Mouse (Mus musculus): ENCODE results near the gene Adamtsl3. TPM values are rescaled to one million over a fixed set of nuclear protein-coding genes. Genes with fewer than 3 reads are reported as not detected.

The Adamtsl3 gene
- polyA plus RNA-seq, 1 experiment, result 0.43 TPM

DNA sequence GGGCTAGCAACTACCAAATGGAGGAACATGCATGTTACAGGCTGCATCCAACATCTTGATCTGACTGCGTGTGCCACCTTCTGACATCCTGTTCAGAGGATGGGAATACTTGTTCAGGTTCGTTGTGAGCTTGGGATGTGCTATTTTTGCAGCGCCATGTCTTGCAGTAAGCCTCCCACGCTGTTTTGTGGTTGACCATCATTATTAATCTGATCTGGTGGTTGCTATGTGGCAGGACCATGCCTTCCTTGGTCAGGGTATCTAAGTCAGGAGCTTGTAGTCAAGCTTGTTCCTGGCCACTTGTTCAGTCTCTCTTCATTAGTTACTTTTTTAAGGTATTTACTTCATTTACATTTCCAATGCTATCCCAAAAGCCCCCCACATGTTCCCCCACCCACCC, 24.7 kb downstream of the Adamtsl3 start:
- Histone ChIP-seq H3K4me1 (ENCODE audit: control insufficient read depth, insufficient read depth, low read length) (no peaks in the 10 kb centered on the region), H3K4me3 (ENCODE audit: control insufficient read depth, low read depth, low read length) (peak overlapping the region; percentile 1; the same call in 1 of the 2 replicates), H3K36me3 (ENCODE audit: control insufficient read depth, insufficient read depth, low read length) (no peaks in the 10 kb centered on the region), H3K27ac (ENCODE audit: control insufficient read depth, insufficient read depth, low read depth, low read length) (no peak overlapping the region), H3K27me3 (ENCODE audit: control insufficient read depth, insufficient read depth, low read length) (no peaks in the 10 kb centered on the region)
- TF ChIP-seq POLR2A (IDR thresholded peaks at IDR 0.05; ENCODE audit: control insufficient read depth, low read depth, low read length), result no peak
- TF ChIP-seq CTCF (IDR thresholded peaks at IDR 0.05; ENCODE audit: control insufficient read depth, insufficient read depth, insufficient replicate concordance, low read depth, low read length), result no peak

DNA sequence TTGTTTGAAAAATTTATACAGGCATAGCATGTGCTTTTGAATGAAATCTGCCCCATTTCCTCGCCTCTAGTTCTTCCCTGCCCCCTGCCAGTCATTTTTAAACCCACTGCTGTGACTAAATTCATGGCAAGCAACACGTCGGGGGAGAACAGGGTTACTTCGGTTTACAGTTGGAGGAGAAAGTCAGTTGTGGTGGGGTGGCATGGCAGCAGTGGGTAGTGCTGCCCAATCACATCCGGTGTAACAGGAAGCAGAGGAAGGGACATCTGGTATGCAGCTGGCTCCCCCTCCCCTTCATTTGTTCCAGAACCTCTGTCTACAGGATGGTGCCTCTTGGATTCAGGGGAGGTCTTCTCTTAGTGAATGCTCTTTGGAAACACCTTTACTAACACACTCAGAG, 25.6 kb downstream of the Adamtsl3 start:
- TF ChIP-seq POLR2A (IDR thresholded peaks at IDR 0.05; ENCODE audit: control insufficient read depth, low read depth, low read length), result no peak
- no peak for TF ChIP-seq CTCF (IDR thresholded peaks at IDR 0.05; ENCODE audit: control insufficient read depth, insufficient read depth, insufficient replicate concordance, low read depth, low read length)
- Histone ChIP-seq H3K4me1 (ENCODE audit: control insufficient read depth, insufficient read depth, low read length) (no peaks in the 10 kb centered on the region), H3K36me3 (ENCODE audit: control insufficient read depth, insufficient read depth, low read length) (no peaks in the 10 kb centered on the region), H3K4me3 (ENCODE audit: control insufficient read depth, low read depth, low read length) (no peak overlapping the region), H3K27ac (ENCODE audit: control insufficient read depth, insufficient read depth, low read depth, low read length) (no peak overlapping the region), H3K27me3 (ENCODE audit: control insufficient read depth, insufficient read depth, low read length) (no peaks in the 10 kb centered on the region)

DNA sequence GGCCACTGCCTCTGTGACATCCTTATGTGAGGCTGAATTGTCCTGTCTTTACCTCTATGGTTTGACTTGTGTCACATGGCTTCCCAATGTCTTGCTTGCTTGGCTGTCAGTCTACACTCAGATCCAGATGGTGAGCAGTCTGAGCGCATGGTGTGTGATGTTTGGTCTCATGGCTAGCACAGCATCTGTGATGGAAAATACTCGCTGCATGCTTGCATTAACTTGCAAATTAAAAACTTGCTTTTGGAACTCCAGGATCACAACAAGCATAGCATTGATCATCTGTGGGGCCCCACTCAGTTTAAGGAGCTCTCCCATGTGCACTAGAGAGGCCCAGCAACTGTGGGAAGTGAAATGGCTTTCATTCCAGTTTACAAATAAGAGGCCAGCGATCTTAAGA, 29.1 kb downstream of the Adamtsl3 start:
- Histone ChIP-seq H3K27ac (ENCODE audit: control insufficient read depth, insufficient read depth, low read depth, low read length) (no peak overlapping the region), H3K4me1 (ENCODE audit: control insufficient read depth, insufficient read depth, low read length) (no peaks in the 10 kb centered on the region), H3K36me3 (ENCODE audit: control insufficient read depth, insufficient read depth, low read length) (no peaks in the 10 kb centered on the region), H3K27me3 (ENCODE audit: control insufficient read depth, insufficient read depth, low read length) (no peaks in the 10 kb centered on the region), H3K4me3 (ENCODE audit: control insufficient read depth, low read depth, low read length) (no peak overlapping the region)
- TF ChIP-seq CTCF (IDR thresholded peaks at IDR 0.05; ENCODE audit: control insufficient read depth, insufficient read depth, insufficient replicate concordance, low read depth, low read length), result no peak
- TF ChIP-seq POLR2A (IDR thresholded peaks at IDR 0.05; ENCODE audit: control insufficient read depth, low read depth, low read length), result no peak

DNA sequence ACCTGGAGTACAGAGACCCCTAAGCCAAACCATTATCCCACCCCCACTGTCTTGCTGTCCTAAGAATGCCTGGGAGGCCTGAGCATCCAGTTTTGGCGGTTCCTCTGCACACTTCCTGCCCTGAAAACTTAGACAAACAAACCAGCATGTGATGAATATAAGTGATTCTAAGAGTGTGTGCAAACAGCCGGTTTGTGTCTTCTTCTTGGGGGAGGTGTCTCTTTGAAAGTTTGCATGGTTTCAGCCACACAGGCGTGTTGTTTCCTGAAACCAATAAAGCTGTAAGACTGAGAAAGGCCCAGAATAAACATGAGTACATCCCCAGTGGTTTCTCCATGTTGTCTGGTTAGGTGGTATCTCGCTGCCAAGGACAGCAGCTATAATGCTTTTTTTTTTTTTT, 30.6 kb downstream of the Adamtsl3 start:
- Histone ChIP-seq H3K27ac (ENCODE audit: control insufficient read depth, insufficient read depth, low read depth, low read length) (no peak overlapping the region), H3K36me3 (ENCODE audit: control insufficient read depth, insufficient read depth, low read length) (no peaks in the 10 kb centered on the region), H3K4me3 (ENCODE audit: control insufficient read depth, low read depth, low read length) (no peak overlapping the region), H3K4me1 (ENCODE audit: control insufficient read depth, insufficient read depth, low read length) (no peaks in the 10 kb centered on the region), H3K27me3 (ENCODE audit: control insufficient read depth, insufficient read depth, low read length) (no peaks in the 10 kb centered on the region)
- TF ChIP-seq CTCF (IDR thresholded peaks at IDR 0.05; ENCODE audit: control insufficient read depth, insufficient read depth, insufficient replicate concordance, low read depth, low read length) (no peak), POLR2A (IDR thresholded peaks at IDR 0.05; ENCODE audit: control insufficient read depth, low read depth, low read length) (no peak)

DNA sequence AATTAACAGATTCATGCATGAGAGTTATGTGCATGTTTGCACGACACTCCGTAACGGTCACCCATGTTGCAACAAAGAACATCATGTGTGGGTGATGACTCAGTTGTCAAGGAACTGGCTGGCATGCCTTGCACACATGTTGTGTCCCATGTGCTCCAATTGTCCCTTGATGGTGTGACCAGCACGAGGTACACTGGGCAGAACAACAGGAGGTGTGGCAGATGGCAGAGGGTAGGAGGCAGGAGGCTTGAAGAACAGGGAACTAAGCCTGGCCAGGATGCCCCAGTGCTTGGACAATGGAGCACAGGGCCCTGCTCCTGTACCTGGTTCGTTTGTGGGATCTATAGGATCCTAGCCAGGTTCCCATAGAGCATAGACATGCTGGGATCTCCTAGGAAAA, 31.0 kb downstream of the Adamtsl3 start:
- Histone ChIP-seq H3K27me3 (ENCODE audit: control insufficient read depth, insufficient read depth, low read length) (no peaks in the 10 kb centered on the region), H3K36me3 (ENCODE audit: control insufficient read depth, insufficient read depth, low read length) (no peaks in the 10 kb centered on the region), H3K27ac (ENCODE audit: control insufficient read depth, insufficient read depth, low read depth, low read length) (no peak overlapping the region), H3K4me3 (ENCODE audit: control insufficient read depth, low read depth, low read length) (no peak overlapping the region), H3K4me1 (ENCODE audit: control insufficient read depth, insufficient read depth, low read length) (no peaks in the 10 kb centered on the region)
- no peak for TF ChIP-seq POLR2A (IDR thresholded peaks at IDR 0.05; ENCODE audit: control insufficient read depth, low read depth, low read length)
- TF ChIP-seq CTCF (IDR thresholded peaks at IDR 0.05; ENCODE audit: control insufficient read depth, insufficient read depth, insufficient replicate concordance, low read depth, low read length), result no peak

DNA sequence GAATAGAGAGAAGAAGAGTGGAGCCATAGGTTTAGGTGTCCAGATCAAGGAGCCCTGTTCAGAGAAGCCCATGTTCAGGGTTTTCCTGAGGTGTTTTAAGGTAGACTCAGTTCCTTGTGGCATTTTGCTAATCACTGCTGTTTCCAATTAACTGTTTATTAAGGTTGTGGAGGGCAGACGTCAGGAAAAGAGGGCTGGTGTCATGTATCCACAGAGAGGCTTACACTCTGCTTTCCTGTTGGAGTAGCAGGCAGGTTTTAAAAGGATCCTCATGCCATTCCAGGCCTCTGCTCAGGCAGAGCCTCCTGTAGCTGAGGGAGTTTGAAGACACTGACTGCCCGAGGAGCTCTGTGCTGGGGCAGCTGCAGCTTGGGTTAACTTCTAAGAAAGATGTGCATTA, 32.6 kb downstream of the Adamtsl3 start:
- Histone ChIP-seq H3K4me1 (ENCODE audit: control insufficient read depth, insufficient read depth, low read length) (no peaks in the 10 kb centered on the region), H3K4me3 (ENCODE audit: control insufficient read depth, low read depth, low read length) (no peak overlapping the region), H3K36me3 (ENCODE audit: control insufficient read depth, insufficient read depth, low read length) (no peaks in the 10 kb centered on the region), H3K27me3 (ENCODE audit: control insufficient read depth, insufficient read depth, low read length) (no peaks in the 10 kb centered on the region), H3K27ac (ENCODE audit: control insufficient read depth, insufficient read depth, low read depth, low read length) (no peak overlapping the region)
- no peak for TF ChIP-seq CTCF (IDR thresholded peaks at IDR 0.05; ENCODE audit: control insufficient read depth, insufficient read depth, insufficient replicate concordance, low read depth, low read length)
- no peak for TF ChIP-seq POLR2A (IDR thresholded peaks at IDR 0.05; ENCODE audit: control insufficient read depth, low read depth, low read length)

DNA sequence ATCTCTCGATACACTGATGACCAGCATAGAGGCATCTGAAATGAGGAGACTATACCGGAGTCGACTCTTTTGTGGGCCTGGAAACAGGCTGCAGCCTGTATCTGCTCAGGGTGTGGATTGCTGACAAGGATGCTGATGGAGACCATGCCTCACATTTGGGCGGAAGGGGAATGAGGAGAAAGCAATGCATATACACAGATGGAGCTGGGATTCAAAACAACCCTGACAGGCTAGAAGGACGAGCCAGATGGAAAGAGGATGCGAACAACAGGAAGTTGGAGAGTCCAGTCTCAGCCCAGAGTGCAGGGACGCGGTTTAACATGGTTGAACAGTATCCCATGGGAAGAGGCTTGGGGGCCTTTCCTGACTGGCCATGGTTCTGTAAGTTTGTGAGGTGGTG, 34.6 kb downstream of the Adamtsl3 start:
- no peak overlapping the region for H3K27ac ChIP-seq (ENCODE audit: control insufficient read depth, insufficient read depth, low read depth, low read length)
- no peak for TF ChIP-seq CTCF (IDR thresholded peaks at IDR 0.05; ENCODE audit: control insufficient read depth, insufficient read depth, insufficient replicate concordance, low read depth, low read length)
- H3K36me3 ChIP-seq (ENCODE audit: control insufficient read depth, insufficient read depth, low read length), result no peaks in the 10 kb centered on the region
- no peak overlapping the region for H3K4me3 ChIP-seq (ENCODE audit: control insufficient read depth, low read depth, low read length)
- H3K4me1 ChIP-seq (ENCODE audit: control insufficient read depth, insufficient read depth, low read length), result no peaks in the 10 kb centered on the region
- no peaks in the 10 kb centered on the region for H3K27me3 ChIP-seq (ENCODE audit: control insufficient read depth, insufficient read depth, low read length)

DNA sequence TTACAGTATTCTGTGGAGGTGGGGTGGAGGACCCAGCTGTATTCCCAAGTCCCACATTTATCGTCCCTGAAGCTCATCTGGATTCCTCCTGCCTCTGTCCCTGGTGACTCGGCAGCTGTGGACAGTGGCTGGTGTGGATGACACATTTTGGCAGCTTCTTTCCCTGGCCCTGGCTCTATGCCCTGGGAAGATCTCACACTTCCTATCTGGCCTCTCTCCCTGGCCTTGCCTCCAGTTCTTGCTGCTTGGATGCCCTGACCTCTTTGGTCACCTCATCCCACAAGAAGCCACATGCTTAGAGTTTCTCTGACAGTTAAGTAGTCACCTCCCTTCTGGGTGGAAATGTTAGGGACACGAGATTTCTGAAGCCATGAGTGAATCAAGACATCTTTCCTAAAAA, 35.9 kb downstream of the Adamtsl3 start:
- TF ChIP-seq POLR2A (IDR thresholded peaks at IDR 0.05; ENCODE audit: control insufficient read depth, low read depth, low read length), result no peak
- no peak for TF ChIP-seq CTCF (IDR thresholded peaks at IDR 0.05; ENCODE audit: control insufficient read depth, insufficient read depth, insufficient replicate concordance, low read depth, low read length)
- Histone ChIP-seq H3K27ac (ENCODE audit: control insufficient read depth, insufficient read depth, low read depth, low read length) (no peak overlapping the region), H3K36me3 (ENCODE audit: control insufficient read depth, insufficient read depth, low read length) (no peaks in the 10 kb centered on the region), H3K4me3 (ENCODE audit: control insufficient read depth, low read depth, low read length) (no peak overlapping the region), H3K4me1 (ENCODE audit: control insufficient read depth, insufficient read depth, low read length) (no peaks in the 10 kb centered on the region), H3K27me3 (ENCODE audit: control insufficient read depth, insufficient read depth, low read length) (no peaks in the 10 kb centered on the region)

All from testis, adult 2 months (tissue).